Mouse (Mus musculus): Measurements from ENCODE around the gene Als2cl. TPM values are rescaled to one million over a fixed set of nuclear protein-coding genes. Genes with fewer than 3 reads are reported as not detected.

Als2cl gene
- polyA plus RNA-seq, 1 experiment from 2014 or later: 9.7 TPM

GRCm38 (mm10) chr9:110920665-110921419, 41.2 kb downstream of the Als2cl start:
- 51% methylated on average over 15 of the region's 15 CpGs for WGBS
- Histone ChIP-seq H3K4me1 (replicated peaks; ENCODE audit: control insufficient read depth, insufficient read depth, low read length) (no peaks in the 10 kb centered on the region), H3K27ac (ENCODE audit: low read length) (peak overlapping the region; percentile 56; the same call in 1 of the 2 replicates), H3K9ac (ENCODE audit: low read length) (0 out of 2 replicates have a peak overlapping the region, but pooled peaks have one; percentile 13), H3K4me3 (ENCODE audit: low read length) (no peak overlapping the region), H3K36me3 (ENCODE audit: control insufficient read depth, insufficient read depth, low read length) (no peaks in the 10 kb centered on the region), H3K27me3 (ENCODE audit: control insufficient read depth, insufficient read depth, low read depth, low read length) (no peaks in the 10 kb centered on the region), H3K9me3 (ENCODE audit: control insufficient read depth, low read length) (no peaks in the 10 kb centered on the region), H3K4me2 (ENCODE audit: low read depth, low read length) (peak overlapping the region; percentile 5; the same call in 1 of the 2 replicates)
- ATAC-seq (ENCODE audit: low read depth): peak; percentile 43; the same call in 1 of the 2 replicates

GRCm38 (mm10) chr9:110922759-110923158, 43.1 kb downstream of the Als2cl start:
- Histone ChIP-seq H3K4me3 (ENCODE audit: low read length) (no peak overlapping the region), H3K9me3 (ENCODE audit: control insufficient read depth, low read length) (no peaks in the 10 kb centered on the region), H3K27ac (ENCODE audit: low read length) (no peak overlapping the region), H3K9ac (ENCODE audit: low read length) (no peak overlapping the region), H3K4me1 (replicated peaks; ENCODE audit: control insufficient read depth, insufficient read depth, low read length) (no peaks in the 10 kb centered on the region), H3K4me2 (ENCODE audit: low read depth, low read length) (no peak overlapping the region), H3K27me3 (ENCODE audit: control insufficient read depth, insufficient read depth, low read depth, low read length) (no peaks in the 10 kb centered on the region), H3K36me3 (ENCODE audit: control insufficient read depth, insufficient read depth, low read length) (no peaks in the 10 kb centered on the region)
- ATAC-seq (ENCODE audit: low read depth): no peak
- 17% methylated on average over 7 of the region's 7 CpGs for WGBS

GRCm38 (mm10) chr9:110931573-110931972, 51.9 kb downstream of the Als2cl start:
- no peaks in the 10 kb centered on the region for H3K36me3 ChIP-seq (ENCODE audit: control insufficient read depth, insufficient read depth, low read length)
- no peak overlapping the region for H3K27ac ChIP-seq (ENCODE audit: low read length)
- H3K4me3 ChIP-seq (ENCODE audit: low read length): no peak overlapping the region
- no peak overlapping the region for H3K9ac ChIP-seq (ENCODE audit: low read length)
- H3K27me3 ChIP-seq (ENCODE audit: control insufficient read depth, insufficient read depth, low read depth, low read length): no peaks in the 10 kb centered on the region
- WGBS: 72% methylated on average over 6 of the region's 6 CpGs
- no peaks in the 10 kb centered on the region for H3K4me1 ChIP-seq (replicated peaks; ENCODE audit: control insufficient read depth, insufficient read depth, low read length)
- H3K4me2 ChIP-seq (ENCODE audit: low read depth, low read length): no peak overlapping the region
- no peaks in the 10 kb centered on the region for H3K9me3 ChIP-seq (ENCODE audit: control insufficient read depth, low read length)
- no peak for ATAC-seq (ENCODE audit: low read depth)

GRCm38 (mm10) chr9:110933850-110934437, 54.3 kb downstream of the Als2cl start:
- WGBS: 82% methylated on average over 12 of the region's 12 CpGs
- Histone ChIP-seq H3K4me3 (ENCODE audit: low read length) (no peak overlapping the region), H3K27ac (ENCODE audit: low read length) (no peak overlapping the region), H3K9me3 (ENCODE audit: control insufficient read depth, low read length) (no peaks in the 10 kb centered on the region), H3K36me3 (ENCODE audit: control insufficient read depth, insufficient read depth, low read length) (no peaks in the 10 kb centered on the region), H3K4me1 (replicated peaks; ENCODE audit: control insufficient read depth, insufficient read depth, low read length) (no peaks in the 10 kb centered on the region), H3K4me2 (ENCODE audit: low read depth, low read length) (no peak overlapping the region), H3K27me3 (ENCODE audit: control insufficient read depth, insufficient read depth, low read depth, low read length) (no peaks in the 10 kb centered on the region), H3K9ac (ENCODE audit: low read length) (no peak overlapping the region)
- ATAC-seq (ENCODE audit: low read depth): no peak

GRCm38 (mm10) chr9:110935941-110936340, 56.3 kb downstream of the Als2cl start:
- no peak for ATAC-seq (ENCODE audit: low read depth)
- no peaks in the 10 kb centered on the region for H3K4me1 ChIP-seq (replicated peaks; ENCODE audit: control insufficient read depth, insufficient read depth, low read length)
- no peak overlapping the region for H3K4me3 ChIP-seq (ENCODE audit: low read length)
- H3K4me2 ChIP-seq (ENCODE audit: low read depth, low read length): no peak overlapping the region
- no peak overlapping the region for H3K9ac ChIP-seq (ENCODE audit: low read length)
- no peaks in the 10 kb centered on the region for H3K27me3 ChIP-seq (ENCODE audit: control insufficient read depth, insufficient read depth, low read depth, low read length)
- no peaks in the 10 kb centered on the region for H3K36me3 ChIP-seq (ENCODE audit: control insufficient read depth, insufficient read depth, low read length)
- WGBS: 75% methylated on average over 7 of the region's 7 CpGs
- H3K27ac ChIP-seq (ENCODE audit: low read length): no peak overlapping the region
- H3K9me3 ChIP-seq (ENCODE audit: control insufficient read depth, low read length): no peaks in the 10 kb centered on the region

GRCm38 (mm10) chr9:110937506-110938490, 58.1 kb downstream of the Als2cl start:
- no peaks in the 10 kb centered on the region for H3K4me1 ChIP-seq (replicated peaks; ENCODE audit: control insufficient read depth, insufficient read depth, low read length)
- ATAC-seq (ENCODE audit: low read depth): no peak
- 69% methylated on average over 12 of the region's 12 CpGs for WGBS

GRCm38 (mm10) chr9:110944265-110944664, 64.6 kb downstream of the Als2cl start:
- Histone ChIP-seq H3K4me1 (replicated peaks; ENCODE audit: control insufficient read depth, insufficient read depth, low read length) (no peaks in the 10 kb centered on the region), H3K9me3 (ENCODE audit: control insufficient read depth, low read length) (no peaks in the 10 kb centered on the region), H3K4me3 (ENCODE audit: low read length) (no peak overlapping the region), H3K27ac (ENCODE audit: low read length) (no peak overlapping the region), H3K9ac (ENCODE audit: low read length) (no peak overlapping the region), H3K36me3 (ENCODE audit: control insufficient read depth, insufficient read depth, low read length) (no peaks in the 10 kb centered on the region), H3K4me2 (ENCODE audit: low read depth, low read length) (no peak overlapping the region), H3K27me3 (ENCODE audit: control insufficient read depth, insufficient read depth, low read depth, low read length) (peaks cover 35% of the 10 kb centered on the region)
- no peak for ATAC-seq (ENCODE audit: low read depth)
- WGBS: 29% methylated on average over 13 of the region's 13 CpGs

More at GRCm38 (mm10) chr9:110937506-110938490, 58.1 kb downstream of the Als2cl start:
- Histone ChIP-seq H3K4me2 (ENCODE audit: low read depth, low read length) (no peak overlapping the region), H3K4me3 (ENCODE audit: low read length) (no peak overlapping the region), H3K27me3 (ENCODE audit: control insufficient read depth, insufficient read depth, low read depth, low read length) (no peaks in the 10 kb centered on the region), H3K36me3 (ENCODE audit: control insufficient read depth, insufficient read depth, low read length) (no peaks in the 10 kb centered on the region), H3K9me3 (ENCODE audit: control insufficient read depth, low read length) (no peaks in the 10 kb centered on the region), H3K9ac (ENCODE audit: low read length) (no peak overlapping the region), H3K27ac (ENCODE audit: low read length) (no peak overlapping the region)

GRCm38 (mm10) chr9:110945343-110945742, 65.7 kb downstream of the Als2cl start:
- Histone ChIP-seq H3K4me2 (ENCODE audit: low read depth, low read length) (no peak overlapping the region), H3K27me3 (ENCODE audit: control insufficient read depth, insufficient read depth, low read depth, low read length) (peaks cover 35% of the 10 kb centered on the region), H3K4me3 (ENCODE audit: low read length) (no peak overlapping the region), H3K9ac (ENCODE audit: low read length) (no peak overlapping the region), H3K9me3 (ENCODE audit: control insufficient read depth, low read length) (no peaks in the 10 kb centered on the region), H3K36me3 (ENCODE audit: control insufficient read depth, insufficient read depth, low read length) (no peaks in the 10 kb centered on the region), H3K27ac (ENCODE audit: low read length) (no peak overlapping the region), H3K4me1 (replicated peaks; ENCODE audit: control insufficient read depth, insufficient read depth, low read length) (no peaks in the 10 kb centered on the region)
- no peak for ATAC-seq (ENCODE audit: low read depth)
- 4% methylated on average over 18 of the region's 18 CpGs for WGBS

GRCm38 (mm10) chr9:110945926-110946325, 66.3 kb downstream of the Als2cl start, which contains the start of gene Tdgf1:
Gene Tdgf1 (minus strand): TSS chr9:110946158.
- Histone ChIP-seq H3K27me3 (ENCODE audit: control insufficient read depth, insufficient read depth, low read depth, low read length) (peaks cover 35% of the 10 kb centered on the region), H3K36me3 (ENCODE audit: control insufficient read depth, insufficient read depth, low read length) (no peaks in the 10 kb centered on the region), H3K9ac (ENCODE audit: low read length) (no peak within 1 kb of the TSS), H3K4me1 (replicated peaks; ENCODE audit: control insufficient read depth, insufficient read depth, low read length) (no peaks in the 10 kb centered on the region), H3K4me2 (ENCODE audit: low read depth, low read length) (no peak within 1 kb of the TSS), H3K4me3 (ENCODE audit: low read length) (no peak within 1 kb of the TSS), H3K9me3 (ENCODE audit: control insufficient read depth, low read length) (no peaks in the 10 kb centered on the region), H3K27ac (ENCODE audit: low read length) (no peak within 1 kb of the TSS)
- WGBS: 18% methylated on average over 11 of the region's 11 CpGs
- no peak for ATAC-seq (ENCODE audit: low read depth)

Measured in lung, embryonic 16.5 days (tissue).